Mouse (Mus musculus): Measurements from ENCODE around the gene Peak1. TPM values are rescaled to one million over a fixed set of nuclear protein-coding genes. Genes with fewer than 3 reads are reported as not detected.

Gene Peak1
- 7.3 and 7.5 TPM in 2 replicates for polyA plus RNA-seq (2016; fragmentation: Nextera tagmentation; extraction: Ambion mirVana)

DNA sequence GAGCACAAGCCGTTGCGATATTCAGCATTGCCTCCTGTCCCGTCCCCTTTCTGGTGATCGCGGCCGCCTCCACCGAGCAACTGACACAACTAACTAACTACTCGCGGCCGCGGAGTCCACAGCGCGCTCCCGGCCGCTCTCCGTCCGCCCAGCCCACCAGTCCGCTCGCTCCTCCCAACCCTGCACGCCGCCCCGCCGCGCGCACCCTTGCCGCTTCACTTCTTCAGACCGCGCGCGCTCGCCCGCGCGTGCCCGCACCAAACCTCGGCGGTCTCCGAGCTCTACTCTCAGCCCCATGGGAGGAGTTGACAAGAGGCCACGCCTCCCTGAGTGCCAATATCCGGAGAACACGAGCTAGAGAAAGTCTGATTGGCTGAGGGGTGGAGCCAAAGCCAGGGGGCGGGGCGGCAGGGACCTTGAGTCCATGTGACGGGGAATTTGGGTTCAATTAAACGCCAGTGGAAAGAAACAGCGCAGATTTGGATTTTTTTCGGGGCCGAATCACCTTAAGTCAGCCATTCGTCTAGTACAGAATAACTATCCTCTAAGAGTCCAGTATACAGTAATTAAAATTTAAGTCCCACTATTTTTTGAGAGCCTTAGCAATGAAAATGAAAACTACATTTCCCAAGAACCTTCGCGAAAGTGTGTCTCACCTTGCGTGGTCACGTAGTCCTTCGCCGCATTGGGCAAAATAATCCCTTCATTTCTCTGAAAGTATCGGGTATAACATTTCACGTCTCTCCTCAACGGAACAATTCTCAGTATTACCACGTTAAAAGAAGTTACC, at the start of gene Peak1, which contains the start of gene Hmg20a:
Peak1 (minus strand) TSS at position 120 of the 790 bp plus-strand sequence.
Hmg20a (plus strand) TSS at position 662 of the 790 bp plus-strand sequence.
- peak; percentile 100 for DNase-seq (ENCODE audit: low spot score)
- H3K27me3 ChIP-seq (replicated peaks; ENCODE audit: low read depth, poor library complexity, severe bottlenecking), result no peaks in the 10 kb centered on the region
- peaks cover 38% of the 10 kb centered on the region for H3K4me1 ChIP-seq
- peak within 1 kb of the TSS; percentile 80 for H3K4me3 ChIP-seq
- no peaks in the 10 kb centered on the region for H3K9me3 ChIP-seq
- peak within 1 kb of the TSS; percentile 94 for H3K27ac ChIP-seq (replicated peaks)
- H3K36me3 ChIP-seq (replicated peaks), result no peaks in the 10 kb centered on the region
- under 1% methylated on average over 59 of the region's 59 CpGs for WGBS

DNA sequence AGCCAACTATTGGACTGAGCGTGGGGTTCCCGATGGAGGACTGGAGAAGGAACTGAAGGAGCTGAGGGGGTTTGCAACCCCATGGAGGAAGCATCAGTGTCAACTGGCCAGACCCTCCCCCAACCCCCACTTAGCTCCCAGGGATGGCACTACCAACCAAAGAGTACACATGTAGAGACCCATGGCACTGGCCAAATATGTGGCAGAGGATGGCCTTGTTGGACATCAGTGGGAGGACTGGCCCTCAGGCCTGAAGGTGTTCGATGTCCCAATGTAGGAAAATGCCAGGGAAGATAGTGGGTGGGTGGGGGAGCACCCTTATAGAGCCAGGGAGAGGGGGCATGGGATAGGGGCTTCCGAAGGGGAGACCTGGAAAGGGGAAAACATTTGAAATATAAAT, 48.4 kb upstream of the Peak1 start:
- DNase-seq (ENCODE audit: low spot score), result no peak
- H3K36me3 ChIP-seq (replicated peaks), result peaks cover 32% of the 10 kb centered on the region
- H3K4me3 ChIP-seq, result no peak overlapping the region
- H3K27me3 ChIP-seq (replicated peaks; ENCODE audit: low read depth, poor library complexity, severe bottlenecking), result no peaks in the 10 kb centered on the region
- H3K27ac ChIP-seq (replicated peaks), result no peak overlapping the region
- H3K4me1 ChIP-seq, result peaks cover 44% of the 10 kb centered on the region
- 95% methylated on average over 4 of the region's 4 CpGs for WGBS
- H3K9me3 ChIP-seq, result no peaks in the 10 kb centered on the region

DNA sequence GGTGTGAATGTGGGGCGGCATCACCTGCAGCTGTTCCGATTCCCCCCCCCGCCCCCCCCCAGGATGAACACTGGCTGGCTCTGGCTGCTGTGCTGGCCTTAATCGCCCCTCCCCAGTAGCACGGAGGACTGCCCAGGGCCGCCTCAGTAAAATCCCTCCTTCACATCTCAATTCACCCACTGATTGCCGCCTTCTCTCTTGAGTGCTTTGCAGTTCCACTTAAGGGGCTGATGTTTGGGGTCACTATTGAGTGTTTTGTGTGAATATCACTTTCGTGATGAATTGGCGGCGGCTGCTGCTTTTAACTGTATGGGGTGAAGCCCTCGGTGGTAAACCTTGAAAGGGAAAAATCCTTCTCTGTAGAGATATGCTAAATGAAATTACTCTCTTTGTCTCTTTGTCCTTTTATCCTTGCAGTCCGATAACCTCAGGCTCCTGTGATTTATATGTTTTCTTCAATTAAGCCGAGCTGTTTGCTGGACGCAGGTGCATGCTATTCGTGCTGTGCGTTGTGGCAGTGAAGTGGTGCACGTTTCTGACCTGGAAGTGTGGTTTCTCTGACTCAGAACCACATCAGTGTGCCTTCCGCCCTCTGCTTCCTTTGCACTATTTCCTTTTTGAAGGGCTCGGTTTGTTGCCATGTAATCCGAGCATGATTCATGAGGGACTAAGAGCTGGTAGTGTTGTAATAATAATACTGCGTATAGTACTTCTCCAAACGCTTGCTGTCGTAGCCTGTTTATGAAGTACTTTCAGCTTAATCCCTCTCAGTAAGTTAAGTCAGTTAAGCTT, 47.2 kb upstream of the Peak1 start:
- Histone ChIP-seq H3K9me3 (no peaks in the 10 kb centered on the region), H3K27ac (replicated peaks) (no peak overlapping the region), H3K4me1 (peaks cover 39% of the 10 kb centered on the region), H3K36me3 (replicated peaks) (peaks cover 32% of the 10 kb centered on the region), H3K4me3 (no peak overlapping the region), H3K27me3 (replicated peaks; ENCODE audit: low read depth, poor library complexity, severe bottlenecking) (no peaks in the 10 kb centered on the region)
- DNase-seq (ENCODE audit: low spot score), result no peak
- WGBS, result 54% methylated on average over 23 of the region's 23 CpGs

DNA sequence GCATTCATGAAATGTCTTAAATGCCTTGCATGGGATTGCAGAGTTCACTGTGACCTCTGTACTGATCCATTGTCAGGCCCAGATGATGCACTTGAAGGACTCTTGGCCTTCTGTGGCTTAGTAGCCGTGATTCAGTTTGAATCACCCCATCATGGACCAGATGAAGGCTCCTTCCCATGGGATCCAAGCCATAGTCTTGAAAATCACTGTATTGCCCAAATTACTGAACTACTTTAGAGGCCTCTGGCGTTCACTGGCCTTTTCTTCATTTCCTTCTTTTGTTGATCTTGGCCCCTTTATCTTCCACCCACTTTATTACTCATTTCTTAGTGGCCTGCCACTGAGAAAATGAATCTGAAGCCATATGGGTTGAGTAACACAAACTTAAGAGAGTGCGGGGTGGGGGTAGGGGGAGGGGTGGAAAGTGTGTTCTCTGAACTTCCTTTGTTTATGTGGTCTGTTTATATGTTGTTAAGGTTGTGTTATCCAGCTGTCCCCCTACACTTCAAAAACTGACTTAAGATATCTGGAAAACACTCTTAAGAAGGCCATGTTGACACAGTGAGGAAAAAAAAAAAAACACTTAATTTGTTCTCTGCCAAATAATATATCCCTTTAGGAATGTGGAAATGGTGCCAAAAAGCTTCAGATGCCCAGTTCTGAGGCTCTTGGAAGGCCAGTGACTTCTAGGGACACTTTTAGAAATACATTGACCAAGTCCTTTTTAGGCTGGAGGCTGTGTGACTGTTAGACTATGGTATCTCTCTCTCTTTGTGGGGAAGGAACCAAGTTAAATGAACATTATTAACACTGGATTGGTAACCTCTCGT, 46.0 kb upstream of the Peak1 start:
- no peak overlapping the region for H3K27ac ChIP-seq (replicated peaks)
- DNase-seq (ENCODE audit: low spot score), result no peak
- no peaks in the 10 kb centered on the region for H3K9me3 ChIP-seq
- WGBS, result 69% methylated on average over 4 of the region's 4 CpGs
- H3K4me3 ChIP-seq, result no peak overlapping the region
- no peaks in the 10 kb centered on the region for H3K27me3 ChIP-seq (replicated peaks; ENCODE audit: low read depth, poor library complexity, severe bottlenecking)
- peaks cover 22% of the 10 kb centered on the region for H3K36me3 ChIP-seq (replicated peaks)
- H3K4me1 ChIP-seq, result peaks cover 33% of the 10 kb centered on the region

DNA sequence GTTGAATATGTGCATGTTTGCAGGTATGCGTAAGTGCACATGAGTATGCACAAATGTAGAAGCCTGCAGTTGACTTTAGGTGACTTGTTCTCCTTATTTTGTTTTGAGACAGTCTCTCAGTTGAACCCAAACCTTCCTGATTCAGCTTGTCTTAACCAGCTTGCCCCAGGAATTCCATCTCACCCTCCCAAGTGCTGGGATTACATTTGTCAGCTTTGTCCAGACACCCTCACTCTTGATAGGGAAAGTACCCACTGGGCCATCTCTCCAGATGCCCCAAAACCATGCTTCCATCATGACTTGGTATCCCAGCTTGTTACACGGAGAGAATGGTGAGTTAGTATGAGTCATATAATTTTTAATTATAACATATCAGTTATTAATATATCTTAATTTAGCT, 45.2 kb upstream of the Peak1 start:
- no peak for DNase-seq (ENCODE audit: low spot score)
- Histone ChIP-seq H3K4me1 (peaks cover 33% of the 10 kb centered on the region), H3K4me3 (no peak overlapping the region), H3K27ac (replicated peaks) (no peak overlapping the region), H3K27me3 (replicated peaks; ENCODE audit: low read depth, poor library complexity, severe bottlenecking) (no peaks in the 10 kb centered on the region), H3K9me3 (no peaks in the 10 kb centered on the region), H3K36me3 (replicated peaks) (peaks cover 14% of the 10 kb centered on the region)
- 92% methylated on average over 2 of the region's 2 CpGs for WGBS

DNA sequence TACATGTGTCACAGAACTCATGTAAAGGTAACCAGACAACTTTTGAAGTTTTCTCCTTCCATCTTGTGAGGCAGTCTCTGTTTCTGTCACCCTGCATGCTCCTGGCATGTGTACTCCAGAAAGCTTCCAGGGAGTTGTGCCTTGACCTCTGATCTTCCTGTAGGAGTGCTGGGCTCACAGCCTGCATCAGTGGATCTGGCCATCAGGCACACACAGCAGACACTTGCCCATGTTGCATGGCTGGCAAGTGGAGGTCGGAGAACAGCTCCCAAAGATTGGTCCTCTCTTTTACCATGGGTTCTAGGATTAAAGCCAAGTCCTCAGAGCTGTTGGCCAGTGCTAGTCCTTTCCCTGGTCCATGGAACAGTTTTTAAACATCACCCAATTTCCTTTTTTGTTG, 44.7 kb upstream of the Peak1 start:
- DNase-seq (ENCODE audit: low spot score), result no peak
- H3K36me3 ChIP-seq (replicated peaks), result peaks cover 9% of the 10 kb centered on the region

DNA sequence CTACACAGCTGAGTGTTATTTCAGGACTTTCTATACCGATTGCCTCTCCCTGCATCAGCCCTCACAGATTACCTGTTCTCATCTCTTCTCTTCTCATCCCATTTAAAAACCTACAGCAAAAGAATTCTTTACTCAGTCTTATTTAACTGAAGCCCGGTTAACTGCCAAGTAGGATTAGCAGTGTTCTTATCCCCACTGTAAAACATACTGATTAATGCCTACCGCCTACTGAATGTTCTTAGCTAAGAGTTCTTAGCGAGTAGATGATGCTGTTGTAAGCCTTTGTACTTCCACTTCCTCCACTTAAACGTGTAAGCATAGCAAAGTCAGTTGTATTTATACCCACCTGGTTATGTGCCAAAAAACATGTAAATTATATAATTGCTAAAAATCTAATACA, 43.1 kb upstream of the Peak1 start:
- WGBS, result 88% methylated on average over 5 of the region's 5 CpGs
- no peak overlapping the region for H3K27ac ChIP-seq (replicated peaks)
- peaks cover 30% of the 10 kb centered on the region for H3K4me1 ChIP-seq
- no peak for DNase-seq (ENCODE audit: low spot score)
- H3K27me3 ChIP-seq (replicated peaks; ENCODE audit: low read depth, poor library complexity, severe bottlenecking), result no peaks in the 10 kb centered on the region
- H3K4me3 ChIP-seq, result no peak overlapping the region
- H3K9me3 ChIP-seq, result no peaks in the 10 kb centered on the region
- H3K36me3 ChIP-seq (replicated peaks), result peaks cover 2% of the 10 kb centered on the region

More for the DNA sequence above, 44.7 kb upstream of the Peak1 start:
- 82% methylated on average over 1 of the region's 1 CpGs for WGBS
- peaks cover 33% of the 10 kb centered on the region for H3K4me1 ChIP-seq
- H3K4me3 ChIP-seq, result no peak overlapping the region
- no peak overlapping the region for H3K27ac ChIP-seq (replicated peaks)
- no peaks in the 10 kb centered on the region for H3K9me3 ChIP-seq
- H3K27me3 ChIP-seq (replicated peaks; ENCODE audit: low read depth, poor library complexity, severe bottlenecking), result no peaks in the 10 kb centered on the region

DNA sequence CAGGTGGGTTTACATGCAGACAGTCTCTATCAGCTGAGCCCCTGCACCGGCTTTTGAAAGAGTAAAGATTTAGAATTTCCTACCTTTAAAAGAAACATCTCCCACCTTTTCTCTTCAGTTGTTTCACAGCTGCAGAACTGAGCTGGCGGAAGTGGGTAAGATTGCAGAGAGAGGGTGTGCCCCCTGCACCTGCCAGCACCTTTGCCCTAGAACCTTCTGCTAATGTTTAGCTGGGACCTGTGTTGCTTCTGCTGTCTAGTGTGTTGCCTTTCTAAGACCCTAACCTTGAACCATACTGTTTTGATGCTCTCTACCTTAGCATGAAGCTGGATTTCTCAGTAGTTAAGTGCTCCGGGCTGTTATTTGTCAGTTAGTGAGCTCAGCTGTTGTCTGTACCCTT, 38.6 kb upstream of the Peak1 start:
- Histone ChIP-seq H3K4me3 (no peak overlapping the region), H3K4me1 (no peaks in the 10 kb centered on the region), H3K36me3 (replicated peaks) (peaks cover 3% of the 10 kb centered on the region; the same call in 1 of the 2 replicates), H3K27ac (replicated peaks) (no peak overlapping the region), H3K9me3 (no peaks in the 10 kb centered on the region), H3K27me3 (replicated peaks; ENCODE audit: low read depth, poor library complexity, severe bottlenecking) (no peaks in the 10 kb centered on the region)
- 94% methylated on average over 3 of the region's 3 CpGs for WGBS
- no peak for DNase-seq (ENCODE audit: low spot score)

DNA sequence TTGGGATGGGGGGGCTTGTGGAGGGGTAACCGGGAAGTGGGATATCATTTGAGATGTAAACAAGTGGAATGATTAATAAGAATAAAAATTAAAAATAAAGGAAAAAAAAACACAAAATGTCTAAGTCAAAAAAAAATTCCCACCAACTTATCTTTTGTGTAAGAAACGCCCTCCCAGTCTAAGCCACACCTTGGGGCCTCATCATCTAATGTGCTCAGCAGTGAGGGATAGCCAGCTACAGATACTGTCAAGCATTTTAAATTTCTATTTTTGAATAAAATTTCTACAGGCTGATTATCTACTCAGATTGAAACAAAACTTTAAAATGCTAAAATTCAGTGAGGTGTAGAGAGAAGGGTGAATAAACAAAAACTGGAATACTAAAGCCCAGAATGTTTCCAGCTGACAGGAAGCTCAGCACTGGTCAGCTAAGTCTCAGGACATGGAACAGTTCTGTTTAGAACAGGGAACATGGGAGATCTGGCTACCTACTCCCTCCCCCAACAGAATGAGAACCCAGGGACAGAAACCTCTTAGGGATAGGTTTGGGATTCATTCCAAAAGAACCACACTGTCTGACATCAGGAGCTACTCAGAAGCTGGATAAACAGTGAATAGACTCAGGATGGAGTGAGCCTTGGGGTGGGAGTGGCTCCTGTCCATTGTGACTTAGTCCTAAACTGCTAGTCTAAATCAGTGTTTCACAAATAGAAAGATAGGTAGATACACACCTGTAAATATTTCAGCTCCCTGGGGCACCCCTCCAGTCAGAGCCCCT, 35.4 kb upstream of the Peak1 start:
- H3K4me3 ChIP-seq, result no peak overlapping the region
- no peaks in the 10 kb centered on the region for H3K27me3 ChIP-seq (replicated peaks; ENCODE audit: low read depth, poor library complexity, severe bottlenecking)
- H3K36me3 ChIP-seq (replicated peaks), result peaks cover 3% of the 10 kb centered on the region; the same call in 1 of the 2 replicates
- WGBS, result 93% methylated on average over 2 of the region's 2 CpGs
- no peaks in the 10 kb centered on the region for H3K4me1 ChIP-seq
- H3K27ac ChIP-seq (replicated peaks), result no peak overlapping the region
- DNase-seq (ENCODE audit: low spot score), result no peak
- no peaks in the 10 kb centered on the region for H3K9me3 ChIP-seq

DNA sequence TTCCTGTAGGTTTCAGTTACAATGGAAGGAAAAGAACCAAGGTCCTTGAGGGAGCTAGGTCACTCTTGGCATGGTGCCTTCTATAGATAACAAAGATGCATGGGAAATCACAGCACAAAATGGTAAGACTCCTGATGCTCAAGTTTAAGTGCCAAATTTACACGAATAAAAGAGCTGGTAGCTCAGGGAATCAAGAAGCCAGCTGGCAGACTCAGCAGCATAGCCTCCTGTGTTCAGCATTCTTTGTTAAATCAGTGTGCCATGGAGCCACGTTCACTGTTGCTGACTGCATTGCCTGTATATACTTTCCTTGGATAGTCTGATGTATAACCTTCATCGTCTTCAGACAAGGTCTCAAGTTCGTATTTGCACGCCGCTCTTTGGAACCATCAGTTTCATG, 33.7 kb upstream of the Peak1 start:
- 94% methylated on average over 6 of the region's 6 CpGs for WGBS

DNA sequence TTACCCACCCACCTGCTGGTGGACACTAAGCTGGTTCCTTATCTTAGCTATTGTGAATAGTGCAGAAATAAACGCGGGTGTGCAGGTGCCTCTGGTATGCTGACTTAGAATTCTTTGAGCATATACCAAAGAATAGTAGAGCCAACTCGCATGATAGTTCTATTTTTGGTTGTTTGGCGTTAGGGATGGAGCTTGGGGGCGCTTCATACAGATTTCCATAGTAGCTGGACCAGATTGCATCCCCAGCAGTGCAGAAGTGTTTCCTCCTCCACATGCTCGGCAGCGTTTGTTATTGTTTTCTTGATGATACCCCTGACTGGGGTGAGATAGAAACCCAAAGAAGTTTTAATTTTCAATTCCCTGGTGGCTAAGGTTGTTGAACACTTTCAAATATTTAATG, 21.8 kb upstream of the Peak1 start:
- Histone ChIP-seq H3K27ac (replicated peaks) (no peak overlapping the region), H3K4me3 (no peak overlapping the region), H3K27me3 (replicated peaks; ENCODE audit: low read depth, poor library complexity, severe bottlenecking) (no peaks in the 10 kb centered on the region), H3K9me3 (no peaks in the 10 kb centered on the region), H3K4me1 (no peaks in the 10 kb centered on the region), H3K36me3 (replicated peaks) (no peaks in the 10 kb centered on the region)
- no peak for DNase-seq (ENCODE audit: low spot score)
- WGBS, result 83% methylated on average over 7 of the region's 7 CpGs

More for the DNA sequence above, 33.7 kb upstream of the Peak1 start:
- no peaks in the 10 kb centered on the region for H3K27me3 ChIP-seq (replicated peaks; ENCODE audit: low read depth, poor library complexity, severe bottlenecking)
- H3K4me3 ChIP-seq, result no peak overlapping the region
- peaks cover 7% of the 10 kb centered on the region; the same call in 1 of the 2 replicates for H3K36me3 ChIP-seq (replicated peaks)
- H3K4me1 ChIP-seq, result no peaks in the 10 kb centered on the region
- H3K9me3 ChIP-seq, result no peaks in the 10 kb centered on the region
- DNase-seq (ENCODE audit: low spot score), result no peak
- H3K27ac ChIP-seq (replicated peaks), result no peak overlapping the region
